Mouse (Mus musculus) layer of hippocampus, adult 18-20 months (tissue): ENCODE measurements around the gene Mvd. TPM values are rescaled to one million over a fixed set of nuclear protein-coding genes. Genes with fewer than 3 reads are reported as not detected.
A peak's percentile ranks its signal among the peaks of the same experiment; 100 is the strongest.

Source experiments
- DNase-seq, 2 experiments: peaks; one replicate each; pipeline ENCODE4 v3.0.0; 2022; ENCODE audit warnings: low spot score in 2 of 2
- total RNA-seq, 2 experiments: library from RNA; stranded (reverse); gene quantifications; 2 replicates each; pipeline ENCODE4 v1.2.3; 2021

Gene Mvd
- total RNA-seq, 2 experiments from 2014 or later: 18.5 to 22.1 TPM

GRCm38 (mm10) chr8:122459218-122459900, 16.1 kb upstream of the Mvd start:
- DNase-seq: no peak

DNA sequence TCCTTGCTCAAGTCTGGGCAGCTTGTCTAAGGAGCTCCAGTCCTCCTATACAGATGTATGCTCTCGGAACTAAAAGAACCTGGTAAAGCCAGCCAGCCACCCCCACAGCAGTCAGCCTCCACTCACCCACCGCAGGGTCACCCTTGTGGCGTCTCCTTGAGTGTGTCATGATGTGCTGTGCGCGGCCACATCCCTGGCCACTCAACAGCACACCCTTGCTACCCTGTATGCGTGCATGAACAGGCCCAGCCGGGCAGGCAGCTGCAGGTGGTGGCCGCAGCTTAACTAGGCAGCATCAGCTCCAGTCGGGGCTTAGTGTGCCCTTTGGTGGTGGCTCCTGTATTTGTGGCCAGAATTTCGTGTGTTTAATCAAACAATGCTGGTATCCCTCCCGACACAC, 13.9 kb upstream of the Mvd start:
- no peak for DNase-seq

GRCm38 (mm10) chr8:122454409-122454808, 11.2 kb upstream of the Mvd start:
- no peak for DNase-seq

GRCm38 (mm10) chr8:122452154-122452553, 8.9 kb upstream of the Mvd start:
- no peak for DNase-seq

DNA sequence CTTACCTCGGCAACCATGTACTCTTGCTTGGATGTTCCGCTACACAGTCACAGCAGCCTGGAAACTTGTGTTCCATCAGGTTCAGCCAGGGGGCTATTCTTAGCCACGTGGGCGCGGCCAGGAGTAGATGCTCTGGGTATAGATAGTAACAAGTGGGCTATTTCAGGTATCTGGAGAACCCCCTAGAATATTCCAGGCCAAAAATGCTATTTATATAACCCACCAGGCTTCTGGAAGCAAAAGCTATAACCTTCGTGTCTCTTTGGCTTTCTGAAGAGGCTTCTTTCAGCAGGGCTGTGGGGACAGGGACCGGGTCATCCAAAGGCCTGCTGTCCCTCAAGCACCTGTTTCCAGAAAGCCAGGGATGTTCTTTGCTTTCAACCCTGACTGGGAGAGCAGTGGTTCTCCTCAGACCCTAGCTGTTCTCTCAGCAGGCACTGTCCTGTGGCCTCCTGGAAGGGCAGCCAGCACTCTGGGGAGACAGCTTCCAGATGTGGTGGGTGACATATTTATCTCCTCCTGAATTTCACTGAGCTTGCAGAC, 8.0 kb upstream of the Mvd start:
- no peak for DNase-seq

- no peak for DNase-seq
Measured at GRCm38 (mm10) chr8:122445203-122445602, 2.0 kb upstream of the Mvd start.

DNA sequence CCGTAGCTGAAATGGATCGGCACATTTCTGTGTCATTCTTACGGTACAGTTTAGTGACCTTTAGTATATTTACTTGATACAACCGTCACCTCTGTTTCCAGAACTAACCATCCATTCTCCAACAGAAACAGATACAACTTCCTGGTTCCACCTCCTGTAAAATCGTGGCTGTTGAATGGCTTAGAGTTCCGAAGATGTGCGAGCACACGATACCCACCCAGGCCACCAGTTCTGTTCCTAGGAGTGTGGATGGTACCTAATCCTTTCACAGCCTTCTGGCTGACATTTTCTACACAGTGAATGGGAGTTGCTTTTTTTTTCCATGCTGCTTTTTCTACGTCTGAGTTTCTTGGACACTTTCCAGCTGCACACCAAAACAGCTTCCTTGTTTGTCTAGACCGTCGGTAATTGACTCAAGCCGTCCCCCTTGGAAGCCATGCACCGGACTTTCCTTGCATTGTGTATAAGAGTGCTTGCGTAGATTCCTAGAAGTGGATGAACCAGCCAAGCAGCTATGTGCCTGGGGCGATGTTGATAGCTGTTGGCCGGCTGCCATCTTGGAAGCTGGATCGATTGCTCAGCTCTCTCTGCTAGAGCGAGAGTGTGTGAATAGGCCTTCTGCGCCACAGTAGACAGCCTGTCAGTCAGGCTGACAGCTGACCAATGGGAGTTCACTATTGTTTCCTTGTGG, 981 bp upstream of the Mvd start:
- DNase-seq: peak; percentile 86 to 92

GRCm38 (mm10) chr8:122442781-122443180, 441 bp downstream of the Mvd start:
- no peak for DNase-seq

DNA sequence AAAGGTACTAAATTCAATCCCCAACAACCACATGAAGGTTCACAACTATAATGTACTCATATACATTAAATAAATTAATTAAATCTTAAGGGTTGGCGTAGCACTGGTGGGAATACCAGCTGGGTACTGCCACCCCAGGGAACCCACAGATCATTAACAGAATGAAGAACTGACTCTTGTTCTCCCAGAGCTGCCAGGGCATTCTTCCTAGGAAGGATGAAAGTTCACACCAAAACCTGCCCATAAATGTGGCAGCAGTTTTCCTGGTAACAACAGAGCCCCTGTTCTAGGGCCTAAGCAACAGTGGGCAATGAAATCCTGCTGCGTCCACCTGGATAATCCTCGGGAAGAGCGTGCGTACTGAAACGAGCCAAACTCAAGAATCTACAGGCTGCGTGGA, 866 bp downstream of the Mvd start:
- DNase-seq: no peak

GRCm38 (mm10) chr8:122441326-122441725, 1.9 kb downstream of the Mvd start:
- DNase-seq: no peak

- no peak for DNase-seq
Measured at GRCm38 (mm10) chr8:122439336-122439735, 3.9 kb downstream of the Mvd start.

- DNase-seq: no peak
Measured at GRCm38 (mm10) chr8:122437708-122438331, 5.4 kb downstream of the Mvd start.

- DNase-seq: no peak
Measured at GRCm38 (mm10) chr8:122436586-122437125, 6.6 kb downstream of the Mvd start.

GRCm38 (mm10) chr8:122436146-122436545, 7.1 kb downstream of the Mvd start:
- no peak for DNase-seq

GRCm38 (mm10) chr8:122435375-122435774, 7.8 kb downstream of the Mvd start:
- no peak for DNase-seq

GRCm38 (mm10) chr8:122433269-122433905, 9.8 kb downstream of the Mvd start:
- no peak for DNase-seq

DNA sequence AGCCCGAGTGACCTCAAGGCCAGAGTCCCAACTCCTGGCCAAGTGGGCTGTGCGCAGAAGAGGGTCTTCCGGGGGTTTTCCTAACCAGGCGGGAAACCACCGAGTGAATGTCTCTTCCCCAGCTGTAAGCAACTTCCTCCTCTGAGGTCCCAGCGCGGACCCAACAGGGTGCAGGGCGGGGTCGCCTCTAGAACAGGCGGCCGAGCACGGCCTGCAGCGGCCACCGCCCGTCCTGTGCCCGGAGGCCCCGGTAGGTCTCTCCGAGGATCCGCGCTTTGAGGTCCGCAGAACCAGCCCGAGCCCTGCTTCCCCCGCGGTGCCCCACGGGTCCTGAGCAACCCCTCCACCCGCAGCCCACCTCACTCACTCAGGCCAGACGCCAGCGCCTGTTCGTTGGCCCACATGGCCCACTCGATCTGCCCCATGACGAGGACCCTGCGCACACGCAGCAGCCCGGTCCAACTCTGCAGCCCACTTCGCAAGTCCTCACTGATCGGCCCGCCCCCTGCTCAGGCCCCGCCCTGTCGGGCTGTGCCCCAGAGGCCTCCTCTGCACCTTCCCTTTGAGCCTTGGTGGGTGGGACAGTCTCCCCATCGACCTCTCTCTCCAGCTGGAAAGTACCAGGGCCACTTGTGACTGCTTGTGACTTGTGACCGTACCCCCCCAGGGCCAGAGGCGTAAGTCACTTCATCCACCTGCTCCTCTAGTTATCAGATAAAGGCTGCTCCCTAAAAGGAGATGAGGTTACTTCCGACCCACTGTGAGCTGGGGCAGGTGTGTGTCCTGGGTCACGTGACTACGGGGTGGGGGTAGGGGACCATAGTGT, 10.6 kb downstream of the Mvd start, which contains the start of gene Cyba:
Gene Cyba (minus strand): TSS at position 488 of the 826 bp plus-strand sequence.
- DNase-seq: no peak

- no peak for DNase-seq
Measured at GRCm38 (mm10) chr8:122431694-122432442, 11.4 kb downstream of the Mvd start.

- DNase-seq: no peak
Measured at GRCm38 (mm10) chr8:122430646-122431045, 12.6 kb downstream of the Mvd start.
